Mouse (Mus musculus) liver, postnatal 0 days (tissue): ENCODE data around the gene Ppp6r2.

Source experiments
- CTCF ChIP-seq: sonication (generic); IDR thresholded peaks from 2 replicates; pipeline ENCODE4 v1.5.1; 2016; ENCODE audit warnings: antibody characterized with exemption, low read depth
- EP300 ChIP-seq: IDR thresholded peaks from 2 replicates; pipeline ENCODE4 v1.6.1; 2016; ENCODE audit warnings: antibody characterized with exemption, low read depth, mild to moderate bottlenecking

GRCm38 (mm10) chr15:89275497-89275896 lies 64.1 kb downstream of the Ppp6r2 start:
- TF ChIP-seq CTCF (no peak), EP300 (no peak)
